Mouse (Mus musculus) left cerebral cortex, postnatal 25 days (tissue): ENCODE results near the gene Cib4. TPM values are rescaled to one million over a fixed set of nuclear protein-coding genes. Genes with fewer than 3 reads are reported as not detected.

Experiments
- DNase-seq, 2 experiments: peaks; one replicate each; pipeline ENCODE4 v3.0.0; 2022; ENCODE audit warnings: low spot score in 2 of 2, mixed read lengths in 1 of 2
- intact Hi-C: fragments of 180-260 bp; cut with DNase I; formaldehyde crosslinking; loops from one replicate; pipeline ENCODE4 v1.15.1; 2025
- total RNA-seq, 2 experiments: library from RNA; stranded (reverse); gene quantifications; 2 replicates each; pipeline ENCODE4 v1.2.3; 2021

Cib4 gene
- total RNA-seq, 2 experiments from 2014 or later = not detected

GRCm38 (mm10) chr5:30470454-30470853, 75.2 kb downstream of the Cib4 start:
- intact Hi-C loops = no loop called here
- DNase-seq = no peak

GRCm38 (mm10) chr5:30466315-30466714, 79.3 kb downstream of the Cib4 start:
- DNase-seq = peak in 1 of 2 experiments; percentile 15
- intact Hi-C loops = no loop called here

GRCm38 (mm10) chr5:30465861-30466260, 79.8 kb downstream of the Cib4 start, which contains the start of gene 1700001C02Rik:
TSS of gene 1700001C02Rik (plus strand) at chr5:30466047.
- no peak for DNase-seq
- intact Hi-C loops = no loop called here

GRCm38 (mm10) chr5:30461821-30462220, 83.8 kb downstream of the Cib4 start, which contains the start of gene Otof:
TSS of gene Otof (minus strand) at chr5:30461932.
- intact Hi-C loops = no loop called here
- DNase-seq = peak; percentile 71 to 84

GRCm38 (mm10) chr5:30460155-30460554, 85.5 kb downstream of the Cib4 start:
- no peak for DNase-seq
- intact Hi-C loops = no loop called here

- intact Hi-C loops = no loop called here
- DNase-seq = peak in 1 of 2 experiments; percentile 47
Observed at GRCm38 (mm10) chr5:30456056-30456455, 89.6 kb downstream of the Cib4 start.

GRCm38 (mm10) chr5:30444327-30444895, 101.2 kb downstream of the Cib4 start:
- DNase-seq = no peak
- intact Hi-C loops = no loop called here

GRCm38 (mm10) chr5:30442196-30442595, 103.4 kb downstream of the Cib4 start:
- intact Hi-C loops = no loop called here
- peak in 1 of 2 experiments; percentile 43 for DNase-seq

GRCm38 (mm10) chr5:30440308-30440906, 105.2 kb downstream of the Cib4 start:
- no peak for DNase-seq
- intact Hi-C loops = no loop called here

- intact Hi-C loops = no loop called here
Observed at GRCm38 (mm10) chr5:30438931-30439330, 106.7 kb downstream of the Cib4 start.

More at GRCm38 (mm10) chr5:30438931-30439330, 106.7 kb downstream of the Cib4 start:
- DNase-seq = no peak

Other genes with a start within 250 kb of the Cib4 start
- 10 to 100 TPM; 17.3 to 24.0 TPM for gene Otof, start 83.9 kb downstream of the Cib4 start, total RNA-seq
- gene 1700001C02Rik, start 79.8 kb downstream of the Cib4 start, total RNA-seq = not detected
- gene Kcnk3, start 42.3 kb upstream of the Cib4 start, total RNA-seq = 10 to 100 TPM; 21.3 to 21.6 TPM
- 10 to 100 TPM; 40.5 to 40.9 TPM for gene Slc35f6, start 102.1 kb upstream of the Cib4 start, total RNA-seq
- gene Cenpa, start 120.9 kb upstream of the Cib4 start, total RNA-seq = 1 to 10 TPM; 6.7 to 8.0 TPM
- 10 to 100 TPM; 27.7 to 31.5 TPM for gene Dpysl5, start 165.7 kb upstream of the Cib4 start, total RNA-seq